Mouse (Mus musculus) B cell, adult 2 months (primary cell): ENCODE results near the gene Acad10.
A peak's percentile ranks its signal among the peaks of the same experiment; 100 is the strongest.
"Not testable (repeated sequence)": the region's sequence is repeated elsewhere in the genome, so short reads cannot be mapped to it uniquely, and the experiment has no call there.

ENCODE experiments used
- DNase-seq, 2 experiments: peaks; one replicate each; pipeline ENCODE4 v3.0.0; 2022

The Acad10 gene

DNA sequence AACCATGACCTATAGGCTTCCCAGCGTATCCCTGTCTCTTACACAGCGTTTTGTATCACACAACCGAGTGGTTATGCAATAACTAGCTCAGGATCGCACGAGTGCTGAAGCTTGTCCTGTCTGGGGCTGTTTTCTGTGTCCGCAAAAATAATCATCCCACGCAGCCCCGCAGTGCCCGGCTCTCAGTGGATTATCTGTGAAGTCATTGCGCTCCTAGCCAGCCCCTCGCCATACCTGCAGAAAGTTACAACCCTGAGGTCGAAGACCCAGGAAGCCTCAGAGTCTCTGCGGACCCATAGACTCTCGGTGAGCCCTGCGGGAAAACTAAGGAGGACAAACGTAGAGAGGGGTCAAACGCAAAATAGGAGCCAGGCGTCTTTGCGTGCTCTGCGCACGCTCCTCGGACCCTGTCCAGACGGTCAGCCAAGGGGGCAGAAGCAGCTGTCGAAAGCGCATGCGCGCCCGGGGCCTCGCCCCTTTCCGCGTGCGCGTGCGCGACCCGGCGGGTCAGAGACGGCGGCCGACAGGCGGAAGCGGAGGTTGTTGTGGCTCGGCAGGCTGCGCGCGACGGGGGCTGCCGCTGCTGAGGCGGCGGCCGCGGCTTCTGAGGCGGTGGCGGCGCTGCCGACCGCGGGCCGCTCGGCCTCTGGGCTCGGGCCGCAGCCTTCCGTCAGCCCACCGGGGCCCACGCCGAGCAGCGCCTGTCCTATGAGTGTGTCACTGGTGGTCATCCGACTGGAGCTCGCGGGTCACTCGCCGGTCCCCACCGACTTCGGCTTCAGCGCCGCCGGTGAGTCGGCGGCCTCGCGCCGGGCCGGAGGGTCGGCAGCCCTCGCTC lies at the start of gene Acad10, which contains the start of gene Brap:
Gene Acad10 (minus strand): TSS at position 456 of the 838 bp plus-strand sequence.
Gene Brap (plus strand): TSS at position 505 of the 838 bp plus-strand sequence.
- peak; percentile 93 to 96 for DNase-seq

- no peak for DNase-seq
Measured at GRCm38 (mm10) chr5:121704512-121705248, 44.4 kb upstream of the Acad10 start.

- DNase-seq, result no peak
Measured at GRCm38 (mm10) chr5:121703341-121703740, 43.0 kb upstream of the Acad10 start.

DNA sequence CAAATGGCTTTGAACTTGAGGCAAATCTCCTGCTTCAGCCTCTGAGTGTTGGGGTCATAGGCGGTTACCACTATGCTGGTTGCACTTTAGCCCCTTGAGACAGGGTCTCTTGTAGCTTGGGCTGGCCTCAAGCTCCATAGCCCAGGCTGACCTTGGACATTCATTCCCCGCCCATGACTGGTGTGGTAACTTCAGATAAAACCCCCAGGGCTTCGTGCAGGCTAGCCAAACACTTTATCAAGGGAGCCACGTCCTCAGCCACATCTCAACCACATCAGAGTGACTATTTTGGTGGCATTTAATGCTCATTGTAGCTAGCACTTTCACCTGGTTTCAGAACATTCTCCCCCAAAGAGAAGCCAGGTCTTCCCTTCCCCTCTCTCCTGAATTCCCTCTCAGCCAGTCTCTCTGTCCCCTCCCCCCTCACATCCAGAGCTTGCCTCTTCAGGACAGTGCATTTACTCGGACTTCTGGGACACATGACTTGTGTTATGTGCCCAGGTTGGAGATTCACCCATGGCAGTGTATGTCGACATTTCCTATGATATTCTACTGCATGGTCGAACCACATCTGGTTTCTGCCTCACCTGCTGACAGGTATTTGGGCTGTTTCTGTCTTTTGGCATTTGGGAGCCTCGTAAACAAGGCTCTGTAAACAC lies 40.9 kb upstream of the Acad10 start:
- DNase-seq, result no peak

- no peak for DNase-seq
Measured at GRCm38 (mm10) chr5:121700496-121700895, 40.2 kb upstream of the Acad10 start.

GRCm38 (mm10) chr5:121699891-121700290 lies 39.6 kb upstream of the Acad10 start:
- DNase-seq, result no peak

DNA sequence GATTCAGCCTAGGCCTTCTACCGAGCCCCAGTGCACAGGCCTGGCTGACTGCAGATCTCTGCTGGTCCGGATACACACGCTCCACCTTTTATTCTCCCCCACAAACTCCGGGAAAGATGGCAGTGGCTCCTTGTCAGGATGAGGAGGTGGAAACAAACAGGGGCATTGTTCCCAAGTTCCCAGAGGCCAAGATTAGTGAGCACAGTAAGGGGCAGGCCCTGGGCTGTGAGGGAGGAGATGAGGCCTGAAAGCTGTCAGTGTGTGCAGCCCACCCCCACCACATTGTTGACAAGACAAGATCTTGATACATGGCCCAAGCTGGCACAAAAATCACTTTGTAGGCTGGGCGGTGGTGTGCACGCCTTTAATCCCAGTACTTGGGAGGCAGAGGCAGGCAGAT lies 36.4 kb upstream of the Acad10 start:
- DNase-seq, result no peak

DNA sequence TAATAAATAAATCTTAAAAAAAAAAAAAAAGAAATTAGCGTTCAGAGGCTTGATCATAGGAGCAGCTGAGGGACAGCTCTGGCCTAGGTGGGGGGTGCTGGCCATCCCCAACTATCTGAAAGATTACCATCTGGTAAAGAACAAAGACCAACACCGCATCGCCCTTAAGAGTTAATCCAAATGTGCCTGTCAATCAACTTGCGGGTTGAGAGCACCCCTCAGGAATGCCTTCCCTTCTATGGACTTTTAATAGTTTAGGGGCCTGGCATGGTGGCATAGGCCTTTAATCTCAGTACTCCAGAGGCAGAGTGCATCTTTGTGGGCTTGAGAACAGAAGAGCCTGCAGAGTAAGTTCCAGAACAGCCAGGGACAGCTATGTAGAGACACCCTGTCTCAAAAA lies 32.6 kb upstream of the Acad10 start:
- no peak for DNase-seq

- not testable (repeated sequence) for DNase-seq
Measured at GRCm38 (mm10) chr5:121691436-121691835, 31.1 kb upstream of the Acad10 start.

GRCm38 (mm10) chr5:121690482-121691211 lies 30.3 kb upstream of the Acad10 start:
- no peak for DNase-seq

- no peak for DNase-seq
Measured at GRCm38 (mm10) chr5:121686113-121686898, 26.0 kb upstream of the Acad10 start.

GRCm38 (mm10) chr5:121685495-121685894 lies 25.2 kb upstream of the Acad10 start:
- no peak for DNase-seq

GRCm38 (mm10) chr5:121682250-121682649 lies 21.9 kb upstream of the Acad10 start:
- no peak for DNase-seq

DNA sequence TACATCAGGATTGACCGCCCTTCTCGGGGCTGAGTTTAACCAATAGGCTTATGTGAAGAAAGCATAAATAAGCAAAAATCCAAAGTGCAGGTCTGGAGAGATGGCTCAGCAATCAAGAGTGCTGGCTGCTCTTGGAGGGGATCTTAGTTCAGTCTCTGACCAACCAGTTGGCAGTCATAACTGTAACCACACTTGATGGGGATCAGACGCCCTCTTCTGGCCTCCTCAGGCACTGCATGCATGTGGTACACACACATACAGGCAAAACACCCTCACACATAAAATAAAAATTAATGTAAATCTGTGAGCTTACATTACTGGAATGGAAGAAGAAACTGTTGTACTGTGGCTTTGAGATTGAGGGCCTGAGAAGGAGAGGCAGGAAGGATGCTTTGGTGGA lies 10.1 kb upstream of the Acad10 start:
- DNase-seq, result peak; percentile 68 to 70

DNA sequence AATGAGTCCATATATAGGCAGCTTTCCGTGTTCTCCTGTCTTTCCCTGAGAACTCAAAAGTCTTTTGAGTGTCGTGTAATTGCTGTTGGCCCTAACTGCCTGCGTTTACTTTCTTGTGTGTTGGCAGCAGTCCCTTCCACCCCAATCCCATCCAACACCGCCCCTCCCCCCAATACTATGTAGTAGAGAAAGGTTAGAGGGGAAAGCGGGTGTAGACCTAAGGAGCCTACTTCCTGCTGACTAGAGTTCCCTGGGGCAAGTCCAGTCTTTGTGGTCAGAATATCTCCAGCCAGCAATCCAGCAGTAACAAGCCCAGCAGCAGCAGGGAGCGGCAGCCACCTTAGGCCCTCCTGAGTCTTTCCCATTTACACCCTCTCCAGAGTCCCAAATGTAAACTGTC lies 8.1 kb upstream of the Acad10 start:
- no peak for DNase-seq

- no peak for DNase-seq
Measured at GRCm38 (mm10) chr5:121667067-121667466, 6.8 kb upstream of the Acad10 start.

DNA sequence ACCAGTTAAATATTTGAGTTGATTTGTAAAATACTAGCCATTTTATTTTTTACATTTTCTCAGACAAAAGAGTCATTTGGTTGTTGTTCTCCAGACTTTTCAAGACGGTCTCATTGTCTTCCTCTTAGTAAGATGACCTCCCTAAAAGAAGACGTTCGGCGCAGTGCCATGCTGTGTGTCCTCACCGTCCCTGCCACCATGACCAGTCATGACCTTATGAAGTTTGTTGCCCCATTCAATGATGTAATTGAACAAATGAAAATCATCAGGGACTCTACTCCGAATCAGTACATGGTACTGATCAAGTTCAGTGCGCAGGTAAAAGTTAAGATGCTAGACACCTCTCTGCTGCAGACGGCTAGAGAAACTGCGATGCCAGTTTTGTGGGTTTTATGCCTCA lies 4.7 kb upstream of the Acad10 start:
- DNase-seq, result no peak

GRCm38 (mm10) chr5:121664078-121664477 lies 3.8 kb upstream of the Acad10 start:
- no peak for DNase-seq

DNA sequence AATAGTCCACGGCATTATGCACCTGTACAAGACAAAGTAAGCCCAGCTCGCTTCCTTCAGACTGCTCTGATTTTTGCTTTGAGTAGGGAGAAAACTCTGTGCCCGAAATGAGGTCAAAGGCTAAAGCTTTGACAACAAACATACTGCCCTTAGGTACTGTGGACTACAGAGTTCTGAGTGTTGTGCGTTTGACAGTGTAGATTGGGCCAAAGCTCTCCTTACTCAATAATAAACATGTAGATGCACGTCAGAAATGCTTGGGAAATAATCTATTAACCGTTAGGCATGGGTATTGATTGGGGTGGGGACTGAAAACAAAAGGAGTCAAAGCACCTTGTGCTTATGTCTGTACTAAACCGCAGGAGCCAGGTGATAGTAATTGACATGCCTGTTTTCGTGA lies 3.1 kb upstream of the Acad10 start:
- no peak for DNase-seq

GRCm38 (mm10) chr5:121661494-121661893 lies 1.2 kb upstream of the Acad10 start:
- no peak for DNase-seq

- DNase-seq, result peak; percentile 39 to 41
Measured at GRCm38 (mm10) chr5:121660897-121661254, 562 bp upstream of the Acad10 start.

- not testable (repeated sequence) for DNase-seq
Measured at GRCm38 (mm10) chr5:121657656-121658055, 2.7 kb downstream of the Acad10 start.
